Comparison of ENCODE assay signal across 8 mouse cellular contexts in genomic region chr5:41707115-41708015, GRCm38 (mm10). TPM values are rescaled to one million over a fixed set of nuclear protein-coding genes. Genes with fewer than 3 reads are reported as not detected.
DNase-seq lines count a peak whose midpoint lies in the region; ATAC-seq and TF ChIP-seq lines count a peak whose summit lies in the region.

No protein-coding gene starts in this region.

- H3K9me3 ChIP-seq in G1E (replicated peaks), result no peaks in the 10 kb centered on the region
- no peaks in the 10 kb centered on the region for H3K9me3 ChIP-seq in forebrain, embryonic 12.5 days
- no peaks in the 10 kb centered on the region for H3K9me3 ChIP-seq in liver, embryonic 16.5 days (replicated peaks; ENCODE audit: control insufficient read depth, low read length)
- H3K9me3 ChIP-seq in neural tube, embryonic 14.5 days (ENCODE audit: control insufficient read depth, low read length), result no peaks in the 10 kb centered on the region

- peak overlapping the region; percentile 97 for H3K4me2 ChIP-seq in forebrain, embryonic 12.5 days
- H3K4me2 ChIP-seq in liver, embryonic 16.5 days (ENCODE audit: low read depth, low read length), result peak overlapping the region; percentile 68
- peak overlapping the region; percentile 92 for H3K4me2 ChIP-seq in neural tube, embryonic 14.5 days (ENCODE audit: low read depth, low read length)

- intact Hi-C loops in heart, postnatal 14 days (cut with DNase I), result loop anchor here (5.0 to 10.0 kb wide), 2 partner anchors 35 to 137 kb away; partner anchors contain the start of gene Bod1l

- peak overlapping the region; percentile 85 for H3K4me3 ChIP-seq in G1E (ENCODE audit: low read depth, low read length)
- H3K4me3 ChIP-seq in forebrain, embryonic 12.5 days (replicated peaks), result peak overlapping the region; percentile 93
- peak overlapping the region; percentile 97 for H3K4me3 ChIP-seq in liver, embryonic 16.5 days (ENCODE audit: low read depth, low read length)
- H3K4me3 ChIP-seq in neural tube, embryonic 14.5 days (ENCODE audit: low read depth, low read length), result peak overlapping the region; percentile 97

- peak overlapping the region; percentile 85 for H3K27ac ChIP-seq in forebrain, embryonic 12.5 days
- H3K27ac ChIP-seq in liver, embryonic 16.5 days (ENCODE audit: low read length), result peak overlapping the region; percentile 53; the same call in 1 of the 2 replicates
- H3K27ac ChIP-seq in neural tube, embryonic 14.5 days (ENCODE audit: low read depth, low read length), result peak overlapping the region; percentile 83

- no peaks in the 10 kb centered on the region for H3K27me3 ChIP-seq in G1E (ENCODE audit: insufficient read depth, low read length)
- no peaks in the 10 kb centered on the region for H3K27me3 ChIP-seq in forebrain, embryonic 12.5 days
- H3K27me3 ChIP-seq in liver, embryonic 16.5 days (ENCODE audit: control insufficient read depth, insufficient read depth, low read depth, low read length), result no peaks in the 10 kb centered on the region
- no peaks in the 10 kb centered on the region for H3K27me3 ChIP-seq in neural tube, embryonic 14.5 days (ENCODE audit: control insufficient read depth, insufficient read depth, low read length)

- peak overlapping the region; percentile 90 for H3K9ac ChIP-seq in forebrain, embryonic 12.5 days
- peak overlapping the region; percentile 83 for H3K9ac ChIP-seq in liver, embryonic 16.5 days (ENCODE audit: low read depth, low read length)
- peak overlapping the region; percentile 96 for H3K9ac ChIP-seq in neural tube, embryonic 14.5 days (replicated peaks; ENCODE audit: low read depth, low read length)

- peak; percentile 19 for ATAC-seq in G1E (ENCODE audit: extremely low read depth, insufficient number of reproducible peaks, low FRiP score, poor library complexity, severe bottlenecking)
- ATAC-seq in forebrain, embryonic 12.5 days (ENCODE audit: low FRiP score), result peak; percentile 90
- peak; percentile 83 for ATAC-seq in liver, embryonic 16.5 days (ENCODE audit: low read depth)
- peak; percentile 84 for ATAC-seq in neural tube, embryonic 14.5 days (ENCODE audit: low read depth)

- no peak for TF ChIP-seq CTCF in G1E (IDR thresholded peaks at IDR 0.05; ENCODE audit: low read depth, low read length)

- peak; percentile 37 for DNase-seq in G1E (ENCODE audit: low spot score)
- peak; percentile 24 for DNase-seq in c-Kit-negative CD71-positive TER-119-positive erythroid progenitor cells, embryonic 14.5 days (ENCODE audit: low read depth, low spot score)
- peak; percentile 69 to 75 for DNase-seq in heart, postnatal 14 days
- DNase-seq in layer of hippocampus, adult 18-20 months (ENCODE audit: low spot score in 2 of 2), result peak; percentile 17 to 39
- DNase-seq in thymus, postnatal 0 days (ENCODE audit: low spot score), result peak; percentile 24

- H3K4me1 ChIP-seq in G1E (ENCODE audit: insufficient read depth, low read depth, low read length), result peaks cover 14% of the 10 kb centered on the region
- peaks cover 6% of the 10 kb centered on the region for H3K4me1 ChIP-seq in forebrain, embryonic 12.5 days
- H3K4me1 ChIP-seq in liver, embryonic 16.5 days (ENCODE audit: control insufficient read depth, low read depth, low read length), result peaks cover 4% of the 10 kb centered on the region
- peaks cover 7% of the 10 kb centered on the region; the same call in 1 of the 2 replicates for H3K4me1 ChIP-seq in neural tube, embryonic 14.5 days (ENCODE audit: control insufficient read depth, insufficient read depth, low read length)

- peaks cover 2% of the 10 kb centered on the region for H3K36me3 ChIP-seq in G1E (replicated peaks)
- no peaks in the 10 kb centered on the region for H3K36me3 ChIP-seq in forebrain, embryonic 12.5 days (replicated peaks)
- no peaks in the 10 kb centered on the region for H3K36me3 ChIP-seq in liver, embryonic 16.5 days (ENCODE audit: control insufficient read depth, insufficient read depth)
- no peaks in the 10 kb centered on the region for H3K36me3 ChIP-seq in neural tube, embryonic 14.5 days (ENCODE audit: control insufficient read depth, insufficient read depth, low read length)

- WGBS in forebrain, embryonic 12.5 days, result under 1% methylated on average over 63 of the region's 63 CpGs
- whole genome bisulfite sequencing in liver, embryonic 16.5 days (ENCODE audit: insufficient replicate concordance), result under 1% methylated on average over 63 of the region's 63 CpGs
- WGBS in neural tube, embryonic 14.5 days, result under 1% methylated on average over 61 of the region's 63 CpGs

RNA-seq across cellular contexts. Expression of gene Rab28, which starts 0.6 kb away (rescaled TPM):
- total RNA-seq in G1E (2014; fragmentation: Nextera tagmentation), result 40.5 and 46.6 TPM in 2 replicates
- 58.3 and 58.7 TPM in 2 replicates for total RNA-seq in G1E (2017)
- 35.1 and 41.9 TPM in 2 replicates for polyA plus RNA-seq in G1E (2012)
- 88.9 and 94.7 TPM in 2 replicates for polyA plus RNA-seq in forebrain, embryonic 12.5 days (2016; fragmentation: Nextera tagmentation; extraction: Ambion mirVana)
- 10 to 100 TPM; 63.6 to 66.6 TPM for total RNA-seq in heart, postnatal 14 days (2021)
- 10 to 100 TPM; 80.6 to 86.4 TPM for total RNA-seq in layer of hippocampus, adult 18-20 months (2021)
- 15.1 and 17.1 TPM in 2 replicates for polyA plus RNA-seq in liver, embryonic 16.5 days (2015; fragmentation: Nextera tagmentation; extraction: Ambion mirVana)
- polyA plus RNA-seq in neural tube, embryonic 14.5 days (2014; fragmentation: Nextera tagmentation; extraction: Ambion mirVana), result 60.7 and 65.2 TPM in 2 replicates
- 35.6 and 41.0 TPM in 2 replicates for polyA plus RNA-seq in thymus, postnatal 0 days (2015; fragmentation: Nextera tagmentation; extraction: Ambion mirVana)

RNA-seq across cellular contexts. Expression of gene Nkx3-2, which starts 56.9 kb away (rescaled TPM):
- total RNA-seq in G1E (2014; fragmentation: Nextera tagmentation), result not detected in 2 replicates
- not detected in 2 replicates for total RNA-seq in G1E (2017)
- polyA plus RNA-seq in G1E (2012), result not detected in 2 replicates
- not detected in 2 replicates for polyA plus RNA-seq in forebrain, embryonic 12.5 days (2016; fragmentation: Nextera tagmentation; extraction: Ambion mirVana)
- total RNA-seq in heart, postnatal 14 days (2021), result not detected
- not detected for total RNA-seq in layer of hippocampus, adult 18-20 months (2021)
- not detected in 2 replicates for polyA plus RNA-seq in liver, embryonic 16.5 days (2015; fragmentation: Nextera tagmentation; extraction: Ambion mirVana)
- polyA plus RNA-seq in neural tube, embryonic 14.5 days (2014; fragmentation: Nextera tagmentation; extraction: Ambion mirVana), result not detected in 2 replicates
- polyA plus RNA-seq in thymus, postnatal 0 days (2015; fragmentation: Nextera tagmentation; extraction: Ambion mirVana), result not detected in 2 replicates

Comparison
In these comparisons a context has a peak if more than half of its experiments do, and no peak if none do; other contexts are left out.
1. Peak in every context shown above with its lines: DNase-seq, ATAC-seq, H3K4me3 ChIP-seq and H3K27ac ChIP-seq.
2. ATAC-seq: peak in every context shown above with its lines; median percentile 90 in forebrain, embryonic 12.5 days; 84 in neural tube, embryonic 14.5 days; 83 in liver, embryonic 16.5 days; 19 in G1E.